Mouse (Mus musculus) midbrain, embryonic 10.5 days (tissue): Measurements from ENCODE around the gene Padi2. TPM values are rescaled to one million over a fixed set of nuclear protein-coding genes. Genes with fewer than 3 reads are reported as not detected.
A peak's percentile ranks its signal among the peaks of the same experiment; 100 is the strongest.

Source experiments
- DNase-seq: peaks from one replicate; pipeline ENCODE4 v3.0.0-alpha.2; 2017; ENCODE audit warnings: low spot score
- H3K27ac ChIP-seq: fragments of 300-500 bp; sonication (generic); replicated peaks from 2 replicates; pipeline ENCODE4 v1.5.1; 2016; ENCODE audit warnings: mild to moderate bottlenecking
- H3K27me3 ChIP-seq: fragments of 300-500 bp; sonication (generic); 2 replicates; pipeline ENCODE4 v1.6.1; 2016; ENCODE audit warnings: low read depth, mild to moderate bottlenecking; ENCODE audit not compliant: poor library complexity, severe bottlenecking
- H3K36me3 ChIP-seq: fragments of 300-500 bp; sonication (generic); 2 replicates; pipeline ENCODE4 v1.6.1; 2016; ENCODE audit warnings: mild to moderate bottlenecking, moderate library complexity
- H3K4me1 ChIP-seq: fragments of 300-500 bp; sonication (generic); 2 replicates; pipeline ENCODE4 v1.6.1; 2016
- H3K4me3 ChIP-seq: fragments of 300-500 bp; sonication (generic); 2 replicates; pipeline ENCODE4 v1.5.1; 2016; ENCODE audit warnings: mild to moderate bottlenecking, moderate library complexity
- H3K9me3 ChIP-seq: fragments of 300-500 bp; sonication (generic); replicated peaks from 2 replicates; pipeline ENCODE4 v1.6.1; 2016; ENCODE audit warnings: mild to moderate bottlenecking
- WGBS: fragments of 180-500 bp; shearing (Covaris S2); methylation state at CpG from one replicate; pipeline ENCODE4 v1.1.7; 2016; 5-methylcytosine and 5-hydroxymethylcytosine counted together
- polyA plus RNA-seq: library from polyadenylated mRNA; unstranded; fragments of >200 nt; fragmentation: Nextera tagmentation; extraction: Ambion mirVana; gene quantifications from 2 replicates; pipeline ENCODE4 v1.2.1, GENCODE M21; 2016

The Padi2 gene
- polyA plus RNA-seq, 1 experiment from 2014 or later = 0.15 TPM

DNA sequence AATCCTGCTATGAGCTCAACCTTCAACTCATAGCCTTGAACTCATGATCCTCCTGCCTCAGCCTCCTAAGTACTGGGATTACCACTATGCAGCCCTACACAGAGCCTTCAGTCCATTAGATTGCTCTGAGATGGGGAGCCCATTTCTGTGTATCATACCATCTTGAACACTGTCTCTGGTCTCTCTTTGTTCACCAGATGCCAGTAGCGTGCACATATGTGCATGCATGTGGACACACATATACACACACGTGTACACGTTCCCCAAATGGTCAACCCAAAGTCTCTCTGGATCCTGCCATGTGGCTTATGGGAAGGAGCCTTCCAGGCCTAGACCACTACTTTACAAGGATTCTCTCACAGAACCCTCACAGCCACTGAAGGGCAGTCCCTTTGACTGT is 23.2 kb upstream of the Padi2 start:
- Histone ChIP-seq H3K27me3 (no peaks in the 10 kb centered on the region), H3K9me3 (peaks cover 8% of the 10 kb centered on the region), H3K4me1 (peaks cover 5% of the 10 kb centered on the region; the same call in 1 of the 2 replicates), H3K36me3 (no peaks in the 10 kb centered on the region), H3K27ac (no peak overlapping the region), H3K4me3 (no peak overlapping the region)
- no peak for DNase-seq
- 96% methylated on average over 3 of the region's 3 CpGs for WGBS

DNA sequence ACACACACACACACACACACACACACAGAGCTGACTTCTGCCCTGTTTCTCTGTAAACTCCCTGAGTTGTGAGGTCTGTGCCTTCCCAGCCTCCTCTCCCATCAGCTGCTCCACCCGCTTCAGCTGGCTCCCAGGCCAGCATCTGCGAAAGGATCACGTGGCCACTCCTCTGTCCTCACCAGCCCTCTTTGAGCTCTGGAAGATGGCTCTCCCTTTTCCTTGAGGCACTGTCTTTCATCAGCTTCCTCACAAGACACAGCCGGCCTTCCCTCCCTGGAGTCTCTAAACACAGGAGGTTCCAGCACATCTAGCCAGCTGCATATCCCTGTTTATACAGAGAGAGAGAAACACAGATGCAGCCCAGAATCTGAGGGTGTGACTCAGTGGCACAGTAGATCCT is 22.3 kb upstream of the Padi2 start:
- Histone ChIP-seq H3K9me3 (peaks cover 8% of the 10 kb centered on the region), H3K27ac (no peak overlapping the region), H3K27me3 (no peaks in the 10 kb centered on the region), H3K4me1 (peaks cover 5% of the 10 kb centered on the region; the same call in 1 of the 2 replicates), H3K36me3 (no peaks in the 10 kb centered on the region), H3K4me3 (no peak overlapping the region)
- DNase-seq = no peak
- 48% methylated on average over 4 of the region's 4 CpGs for WGBS

DNA sequence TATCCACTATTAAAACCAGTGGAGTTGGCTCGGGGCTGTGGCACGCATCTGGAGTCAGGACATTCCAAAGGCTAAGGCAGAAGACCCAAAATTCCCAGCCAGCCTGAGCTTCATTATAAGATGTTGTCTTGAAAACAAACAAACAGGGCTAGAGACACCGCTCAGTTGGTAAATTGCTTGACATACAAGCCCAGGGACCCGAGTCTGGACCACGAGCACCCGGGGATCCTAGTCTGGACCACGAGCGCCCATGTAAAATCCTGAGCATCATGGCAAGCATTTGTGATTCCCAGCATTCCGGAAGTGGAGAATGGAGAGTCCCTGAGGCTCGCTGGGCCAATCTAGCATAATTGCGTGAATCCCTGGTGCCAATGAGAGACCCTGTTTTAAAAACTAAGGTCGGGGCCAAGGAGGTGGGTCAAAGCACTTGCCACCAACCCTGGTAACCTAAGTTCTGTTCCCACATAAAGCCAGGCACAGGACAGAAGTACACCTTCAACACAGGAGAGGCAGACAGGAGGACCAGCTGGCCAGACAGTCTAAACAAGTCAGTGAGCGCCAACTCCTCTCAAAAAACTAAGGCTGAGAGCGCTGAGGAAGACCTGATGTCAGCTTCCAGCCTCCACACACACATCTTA is 14.5 kb upstream of the Padi2 start:
- Histone ChIP-seq H3K27me3 (no peaks in the 10 kb centered on the region), H3K4me1 (no peaks in the 10 kb centered on the region), H3K9me3 (peaks cover 22% of the 10 kb centered on the region), H3K27ac (no peak overlapping the region), H3K4me3 (no peak overlapping the region), H3K36me3 (no peaks in the 10 kb centered on the region)
- no peak for DNase-seq
- 93% methylated on average over 14 of the region's 14 CpGs for WGBS

DNA sequence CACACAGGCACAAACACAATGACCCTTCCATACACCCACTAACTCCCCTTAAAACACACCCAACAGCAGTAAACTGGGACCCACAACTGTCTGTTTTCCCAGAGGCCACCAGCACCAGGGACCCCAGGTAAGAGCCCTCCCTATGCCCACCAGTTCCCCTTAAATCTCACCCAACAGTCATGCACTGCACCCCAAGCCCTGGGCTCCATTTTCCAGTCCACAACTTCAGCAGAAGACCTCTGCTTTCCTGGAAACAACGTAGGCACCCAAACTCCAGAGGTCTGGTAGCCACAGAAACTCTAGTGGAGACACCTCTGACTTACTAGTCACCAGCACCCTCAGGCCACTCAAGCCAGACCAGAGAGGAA is 14.0 kb upstream of the Padi2 start:
- Histone ChIP-seq H3K9me3 (peaks cover 22% of the 10 kb centered on the region), H3K27ac (no peak overlapping the region), H3K4me1 (no peaks in the 10 kb centered on the region), H3K4me3 (no peak overlapping the region), H3K27me3 (no peaks in the 10 kb centered on the region), H3K36me3 (no peaks in the 10 kb centered on the region)
- 71% methylated on average over 1 of the region's 1 CpGs for WGBS
- no peak for DNase-seq

DNA sequence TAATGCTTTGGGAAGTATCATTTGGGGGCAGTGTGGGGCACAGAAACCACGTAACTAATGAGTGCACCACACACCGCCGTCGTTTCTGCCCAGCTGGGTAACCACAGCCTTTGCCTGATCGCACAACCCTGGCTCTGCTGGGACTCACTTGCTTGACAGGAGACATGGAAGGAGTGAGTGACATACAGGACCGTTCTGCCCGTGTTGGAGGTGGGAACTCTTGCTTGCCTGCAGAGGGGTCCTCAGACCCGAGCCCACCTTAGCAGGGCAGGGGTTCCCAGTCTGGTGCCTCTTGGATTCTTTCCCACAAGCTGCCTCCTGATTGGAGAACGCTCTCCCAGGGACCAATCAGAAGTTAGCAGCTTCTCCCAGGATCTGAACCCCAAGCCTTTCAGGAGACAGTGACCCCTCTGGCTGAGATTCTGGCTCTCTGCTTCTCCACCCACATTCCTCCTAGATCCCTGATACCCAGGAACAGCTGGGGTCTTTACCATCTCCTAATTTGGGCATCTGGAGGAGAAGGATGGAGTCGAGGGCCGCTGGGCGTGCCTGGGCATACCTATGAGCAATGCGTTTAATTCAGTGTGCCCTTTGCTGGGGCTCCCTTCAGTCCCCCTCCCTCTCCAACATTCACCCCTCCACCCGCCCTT is 1.2 kb upstream of the Padi2 start:
- no peak overlapping the region for H3K27ac ChIP-seq
- no peaks in the 10 kb centered on the region for H3K36me3 ChIP-seq
- 67% methylated on average over 14 of the region's 14 CpGs for WGBS
- no peaks in the 10 kb centered on the region for H3K9me3 ChIP-seq
- H3K4me3 ChIP-seq = no peak overlapping the region
- DNase-seq = no peak
- peaks cover 70% of the 10 kb centered on the region for H3K27me3 ChIP-seq
- H3K4me1 ChIP-seq = peaks cover 29% of the 10 kb centered on the region

DNA sequence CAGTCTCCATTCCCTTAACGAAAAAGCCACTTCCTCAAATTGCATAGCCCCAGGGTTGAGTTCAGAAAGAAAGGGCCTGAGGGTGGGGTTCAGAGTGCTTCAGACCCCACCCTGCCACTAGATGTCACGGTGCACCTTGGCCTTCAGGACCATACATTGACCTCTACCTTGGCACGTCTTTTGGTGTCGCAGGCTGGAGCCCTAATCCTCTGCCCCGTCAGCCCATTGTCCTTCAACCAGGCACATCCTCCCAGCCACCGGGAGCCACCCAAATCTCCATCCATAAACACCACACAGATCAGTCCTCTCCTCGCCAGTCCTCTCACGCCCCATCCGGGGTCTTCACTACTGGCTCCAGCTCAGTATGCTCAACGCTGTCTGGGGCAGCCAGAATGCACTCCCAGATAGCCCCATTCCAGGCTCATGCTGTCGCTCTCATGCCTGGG is 695 bp upstream of the Padi2 start:
- H3K27ac ChIP-seq = no peak overlapping the region
- peaks cover 30% of the 10 kb centered on the region for H3K4me1 ChIP-seq
- H3K9me3 ChIP-seq = no peaks in the 10 kb centered on the region
- DNase-seq = no peak
- H3K4me3 ChIP-seq = peak overlapping the region; percentile 55
- H3K27me3 ChIP-seq = peaks cover 70% of the 10 kb centered on the region
- H3K36me3 ChIP-seq = no peaks in the 10 kb centered on the region
- 11% methylated on average over 11 of the region's 11 CpGs for WGBS

DNA sequence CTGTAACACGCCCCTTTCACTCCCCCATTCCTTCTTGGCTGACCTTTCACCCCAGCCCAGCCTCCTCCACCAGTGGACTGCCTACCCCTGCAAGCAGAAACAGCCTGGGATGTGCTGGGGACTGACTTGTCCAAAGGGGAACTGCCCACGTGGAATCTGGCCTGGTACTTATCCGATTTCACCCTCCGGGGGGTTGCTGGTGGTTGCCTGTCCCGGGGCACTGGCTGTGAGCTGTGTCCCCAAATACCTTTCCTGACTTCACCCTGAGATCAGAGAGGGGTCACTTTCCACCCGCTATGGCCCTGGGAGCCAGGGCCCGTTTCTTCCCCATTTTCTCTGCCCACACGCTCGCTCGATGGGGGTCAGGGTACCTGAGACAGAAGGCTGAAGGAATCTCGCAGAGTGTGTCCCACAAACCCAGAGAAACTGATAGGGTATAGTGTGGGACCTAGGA is 710 bp downstream of the Padi2 start:
- DNase-seq = no peak
- H3K36me3 ChIP-seq = no peaks in the 10 kb centered on the region
- H3K27ac ChIP-seq = no peak overlapping the region
- 49% methylated on average over 11 of the region's 11 CpGs for WGBS
- H3K9me3 ChIP-seq = no peaks in the 10 kb centered on the region
- peaks cover 70% of the 10 kb centered on the region for H3K27me3 ChIP-seq
- 0 out of 2 replicates have a peak overlapping the region, but pooled peaks have one; percentile 55 for H3K4me3 ChIP-seq
- H3K4me1 ChIP-seq = peaks cover 33% of the 10 kb centered on the region

DNA sequence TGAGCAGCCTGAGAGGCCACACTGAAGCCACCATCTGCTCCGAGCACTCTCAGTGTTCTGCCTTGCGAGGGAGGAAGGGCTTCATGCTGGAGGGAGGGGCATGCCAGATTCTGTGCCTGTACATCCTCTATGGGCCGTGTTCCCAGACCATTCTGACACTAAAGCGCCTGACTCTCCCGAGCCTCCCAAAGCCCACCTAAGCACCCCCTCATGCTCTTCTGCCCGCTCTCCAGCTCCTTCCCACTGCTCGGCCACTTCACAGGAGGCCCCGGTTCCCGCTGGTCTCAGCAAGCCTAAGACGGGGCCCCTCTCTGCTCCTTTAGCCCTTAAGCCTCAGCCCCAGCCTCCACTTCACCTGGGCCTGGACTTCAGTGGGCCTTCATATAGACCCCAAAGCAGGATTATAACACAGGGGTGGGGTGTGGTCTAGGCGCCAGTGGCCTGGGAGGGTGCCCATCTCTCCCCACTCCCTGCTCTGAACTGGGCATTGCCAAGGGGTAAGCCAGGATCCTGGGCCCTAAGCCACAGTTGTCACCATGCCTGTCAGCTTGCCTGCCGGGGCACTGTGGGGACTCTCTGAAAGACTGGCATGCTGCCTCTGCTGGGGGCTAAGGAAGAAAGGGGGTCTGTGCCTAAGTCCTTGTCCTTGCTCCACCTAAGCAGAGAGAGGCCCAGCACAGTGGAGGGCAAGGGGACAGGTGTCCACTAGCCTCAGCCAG is 1.3 kb downstream of the Padi2 start:
- Histone ChIP-seq H3K27me3 (peaks cover 70% of the 10 kb centered on the region), H3K4me3 (no peak overlapping the region), H3K9me3 (no peaks in the 10 kb centered on the region), H3K27ac (no peak overlapping the region), H3K4me1 (peaks cover 28% of the 10 kb centered on the region), H3K36me3 (no peaks in the 10 kb centered on the region)
- no peak for DNase-seq
- 49% methylated on average over 12 of the region's 12 CpGs for WGBS

DNA sequence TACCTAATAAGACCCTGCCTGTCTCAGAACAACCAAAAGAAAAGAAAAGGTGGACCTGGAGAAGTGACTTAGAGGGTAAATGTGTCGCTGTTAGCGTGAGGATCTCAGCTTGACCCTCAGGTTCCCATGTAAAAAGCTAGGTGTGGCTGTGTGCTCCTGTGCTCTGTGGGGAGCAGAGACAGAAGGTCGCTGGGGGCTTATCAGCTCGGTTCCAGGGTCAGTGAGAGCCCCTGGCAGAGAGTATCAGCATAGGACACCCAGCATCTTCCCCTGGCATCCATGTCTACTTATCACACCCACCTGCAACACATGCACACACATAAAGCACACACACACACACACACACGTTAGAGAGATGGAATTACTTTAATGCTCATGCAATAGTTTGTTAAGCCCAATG is 2.5 kb downstream of the Padi2 start:
- no peaks in the 10 kb centered on the region for H3K36me3 ChIP-seq
- no peak overlapping the region for H3K27ac ChIP-seq
- no peak overlapping the region for H3K4me3 ChIP-seq
- DNase-seq = no peak
- H3K4me1 ChIP-seq = peaks cover 28% of the 10 kb centered on the region
- 77% methylated on average over 5 of the region's 5 CpGs for WGBS
- no peaks in the 10 kb centered on the region for H3K9me3 ChIP-seq
- H3K27me3 ChIP-seq = peaks cover 60% of the 10 kb centered on the region

DNA sequence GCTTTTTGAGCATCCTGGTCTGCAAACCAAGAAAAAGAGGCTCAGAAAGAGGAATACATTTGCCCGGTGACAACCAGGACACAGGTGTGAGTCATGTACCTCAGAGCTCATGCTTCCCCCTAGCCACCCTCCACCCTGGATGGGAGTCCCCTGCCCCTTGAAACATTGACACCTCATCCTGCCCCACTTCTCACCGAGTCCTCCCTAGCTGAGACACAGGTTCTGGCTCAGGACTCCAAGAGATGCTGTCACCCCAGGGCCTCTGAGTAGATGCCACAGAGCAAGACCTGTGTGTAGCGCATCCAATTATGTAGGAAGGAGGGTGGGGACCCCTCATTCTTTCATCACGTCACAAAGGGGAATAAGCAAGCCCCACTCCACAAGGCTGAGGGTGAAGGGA is 3.4 kb downstream of the Padi2 start:
- 77% methylated on average over 4 of the region's 4 CpGs for WGBS
- Histone ChIP-seq H3K36me3 (no peaks in the 10 kb centered on the region), H3K27ac (no peak overlapping the region), H3K4me1 (peaks cover 29% of the 10 kb centered on the region), H3K4me3 (no peak overlapping the region), H3K9me3 (no peaks in the 10 kb centered on the region), H3K27me3 (peaks cover 51% of the 10 kb centered on the region)
- no peak for DNase-seq

DNA sequence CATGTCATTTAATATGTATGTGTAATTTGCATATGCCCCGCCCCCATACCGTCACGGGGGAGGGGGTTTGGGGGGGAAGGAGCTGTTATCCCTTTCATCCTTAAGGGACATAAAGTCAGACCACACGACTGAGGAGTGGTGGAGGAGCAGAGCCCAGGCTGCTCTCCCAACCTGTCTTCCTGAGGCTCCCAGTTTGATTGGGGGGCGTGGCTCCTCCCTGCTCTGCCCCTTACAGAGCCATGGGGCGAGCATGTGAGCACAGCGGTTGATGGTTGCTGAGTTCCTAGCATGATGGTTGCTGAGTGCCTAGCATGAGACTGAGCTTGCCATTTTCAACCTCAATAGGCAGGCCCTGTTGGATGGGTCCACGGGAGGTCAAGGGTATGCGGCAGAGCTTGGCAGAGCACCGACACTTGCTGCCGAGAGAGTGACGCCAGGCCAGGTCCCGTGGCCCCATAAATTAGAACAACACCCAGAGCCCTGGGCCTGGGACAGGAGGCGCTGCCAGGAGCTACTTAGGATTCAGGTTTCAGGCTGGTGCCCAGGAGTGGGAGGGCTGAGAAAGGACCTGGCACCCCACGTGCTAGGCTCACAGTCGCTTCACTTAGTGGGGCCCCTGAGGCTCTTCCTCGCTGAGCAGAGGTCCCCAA is 4.6 kb downstream of the Padi2 start:
- 42% methylated on average over 17 of the region's 17 CpGs for WGBS
- peaks cover 38% of the 10 kb centered on the region for H3K27me3 ChIP-seq
- no peak for DNase-seq

DNA sequence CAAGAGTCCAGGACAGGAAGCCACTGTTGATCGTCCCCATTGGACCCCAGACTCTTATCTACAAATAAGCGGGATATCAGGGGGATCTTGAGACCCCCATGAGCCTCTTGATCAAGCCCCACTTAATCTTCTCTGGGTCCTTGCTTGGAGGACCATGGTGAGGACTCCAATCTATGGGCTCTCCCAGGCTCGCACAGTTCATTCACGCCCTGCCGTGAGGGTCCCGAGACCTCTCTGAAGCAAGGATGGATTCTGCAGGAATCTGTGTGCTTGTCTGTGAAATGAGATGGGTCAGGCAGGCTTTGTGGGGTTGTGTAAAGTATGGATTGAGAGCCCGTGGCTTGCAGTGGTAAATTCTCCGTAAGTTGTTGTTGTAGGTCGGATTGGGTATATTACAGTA is 5.3 kb downstream of the Padi2 start:
- Histone ChIP-seq H3K4me3 (no peak overlapping the region), H3K9me3 (no peaks in the 10 kb centered on the region), H3K36me3 (no peaks in the 10 kb centered on the region), H3K4me1 (peaks cover 24% of the 10 kb centered on the region), H3K27ac (no peak overlapping the region), H3K27me3 (peaks cover 32% of the 10 kb centered on the region)
- WGBS = 93% methylated on average over 9 of the region's 9 CpGs
- no peak for DNase-seq

More for the DNA sequence above, 4.6 kb downstream of the Padi2 start:
- Histone ChIP-seq H3K9me3 (no peaks in the 10 kb centered on the region), H3K27ac (no peak overlapping the region), H3K36me3 (no peaks in the 10 kb centered on the region), H3K4me1 (peaks cover 31% of the 10 kb centered on the region), H3K4me3 (peak overlapping the region; percentile 12; the same call in 1 of the 2 replicates)
